Mouse (Mus musculus): Measurements from ENCODE around the gene Farp1. TPM values are rescaled to one million over a fixed set of nuclear protein-coding genes. Genes with fewer than 3 reads are reported as not detected.
A peak's percentile ranks its signal among the peaks of the same experiment; 100 is the strongest.

The Farp1 gene
- total RNA-seq, 1 experiment from 2014 or later: 0.50 TPM

DNA sequence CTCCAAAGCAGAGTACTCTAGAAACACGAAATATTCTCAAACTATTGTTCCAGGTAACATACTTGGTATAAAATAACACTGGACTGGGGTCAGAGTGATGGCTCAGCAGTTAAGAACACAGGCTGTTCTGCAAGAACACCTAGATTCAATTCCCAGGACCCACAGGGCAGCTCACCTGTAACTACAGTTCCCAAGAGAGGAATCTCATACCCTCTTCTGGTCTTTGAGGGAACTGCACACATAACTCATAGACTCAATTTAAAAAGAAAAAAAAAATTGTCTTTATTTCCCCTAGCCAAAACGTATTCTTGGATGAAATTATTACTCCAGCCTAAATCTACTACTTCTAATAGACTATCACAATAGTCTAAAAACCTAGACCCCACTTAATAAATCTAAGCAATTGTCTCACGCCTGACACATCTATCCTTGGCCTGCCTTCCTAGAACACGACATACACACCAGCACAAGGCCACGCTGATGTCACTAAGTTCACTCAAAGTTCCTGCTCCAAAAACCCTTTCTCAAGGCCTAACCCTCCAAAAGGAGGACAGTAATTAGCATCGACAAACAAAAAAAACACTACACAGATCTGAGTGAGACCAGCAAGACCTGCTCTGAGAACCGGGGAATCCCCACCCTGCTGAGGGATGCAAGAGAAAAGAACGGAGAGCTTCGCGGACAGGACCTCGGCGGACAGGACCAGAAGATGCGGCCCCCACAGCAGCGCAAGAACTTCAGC is 250.6 kb downstream of the Farp1 start:
- ATAC-seq (replicated peaks; ENCODE audit: low read depth, poor library complexity, severe bottlenecking): no peak; the same call in 1 of the 2 replicates

DNA sequence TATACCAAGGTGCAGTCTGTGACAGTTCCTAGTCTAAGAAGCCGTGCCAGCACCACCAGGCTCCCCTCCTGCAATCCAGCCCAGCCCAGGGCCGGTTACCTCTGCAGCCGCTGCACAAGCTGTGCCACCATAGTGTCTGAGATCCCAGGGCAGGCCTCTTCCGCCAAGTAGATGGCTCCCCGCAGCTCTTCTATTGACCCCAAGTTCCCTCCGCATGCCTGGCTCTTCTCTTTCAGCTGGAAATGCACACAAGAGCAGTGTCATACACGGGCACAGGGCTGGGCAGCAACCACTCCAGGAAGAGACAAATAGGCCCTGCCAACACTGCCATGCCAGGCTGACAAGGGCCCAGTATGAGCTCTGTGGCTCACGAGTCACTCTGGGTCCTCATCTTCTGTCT is 256.9 kb downstream of the Farp1 start:
- no peak for ATAC-seq (replicated peaks; ENCODE audit: low read depth, poor library complexity, severe bottlenecking)

DNA sequence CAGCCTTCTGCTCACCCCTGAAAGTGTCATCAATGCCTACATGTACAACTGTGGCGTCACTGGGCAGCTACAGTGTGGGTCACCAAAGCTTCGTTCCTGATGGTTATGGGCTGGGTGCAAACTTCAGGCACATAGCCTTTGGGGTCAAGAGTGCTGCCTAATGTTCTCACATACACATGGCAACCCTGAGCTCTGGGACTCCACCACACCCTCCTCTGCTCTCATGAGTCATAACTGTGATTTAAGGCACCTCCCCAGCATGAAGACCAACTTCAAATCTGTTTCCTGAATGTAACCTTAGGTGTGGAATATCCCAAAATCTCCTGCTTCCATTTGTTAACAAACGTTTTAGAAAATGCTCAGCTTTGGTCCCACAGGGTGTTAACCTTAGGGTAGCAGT is 257.4 kb downstream of the Farp1 start:
- ATAC-seq (replicated peaks; ENCODE audit: low read depth, poor library complexity, severe bottlenecking): no peak

DNA sequence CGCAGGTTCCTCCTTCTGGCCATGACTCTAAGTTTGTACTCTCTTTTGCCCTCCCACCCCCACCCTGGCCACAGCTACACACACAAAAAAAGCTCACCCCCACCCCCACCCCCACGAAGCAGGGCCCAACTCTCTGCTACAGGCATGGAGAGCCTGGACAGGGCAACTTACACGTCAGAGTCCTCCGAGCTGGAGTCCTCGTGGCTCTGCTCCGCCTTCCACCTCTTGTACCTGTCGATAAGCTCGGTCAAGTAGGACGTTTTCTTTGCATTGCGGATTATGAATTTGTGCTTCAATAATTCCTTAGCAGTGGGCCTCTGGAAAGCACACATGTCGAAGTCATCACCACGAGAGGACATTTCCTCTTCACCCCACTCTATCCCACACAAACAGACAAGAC is 259.5 kb downstream of the Farp1 start:
- no peak for ATAC-seq (replicated peaks; ENCODE audit: low read depth, poor library complexity, severe bottlenecking)

DNA sequence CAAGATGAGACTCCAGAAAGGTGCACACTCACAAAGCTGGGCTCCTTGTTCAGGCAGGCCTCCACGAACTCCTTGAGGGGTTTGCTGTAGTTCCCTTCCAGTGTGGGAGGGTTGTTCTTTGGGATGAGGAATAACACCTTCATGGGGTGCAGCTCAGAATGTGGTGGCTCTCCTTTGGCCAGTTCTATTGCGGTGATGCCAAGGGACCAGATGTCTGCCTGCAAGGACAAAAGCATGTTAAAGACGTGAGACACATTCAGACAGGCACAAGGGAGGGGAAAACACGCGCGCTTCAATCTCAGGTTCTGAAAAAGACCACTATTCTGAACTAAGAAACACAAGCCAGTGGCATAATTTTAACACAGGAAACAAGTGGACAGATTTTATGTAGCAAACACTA is 262.1 kb downstream of the Farp1 start:
- ATAC-seq (replicated peaks; ENCODE audit: low read depth, poor library complexity, severe bottlenecking): no peak

DNA sequence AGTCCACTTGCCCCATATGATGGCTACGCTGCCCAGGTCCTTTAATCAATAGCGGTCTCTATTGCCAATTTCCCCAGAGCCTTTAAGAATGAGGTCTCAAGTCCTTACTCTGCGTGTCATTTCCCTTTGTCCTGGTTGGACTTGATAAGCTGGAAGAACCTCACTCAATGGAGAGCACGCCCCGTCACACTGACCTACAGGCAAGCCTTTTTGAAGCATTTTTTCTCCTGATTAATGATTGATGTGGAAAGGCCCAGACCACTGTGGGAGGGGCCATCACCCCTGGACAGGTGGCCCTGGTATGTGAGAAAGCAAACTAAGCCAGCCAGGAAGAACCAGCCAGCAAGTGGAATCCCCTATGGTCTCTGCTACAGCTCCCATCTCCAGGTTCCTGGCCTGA is 263.5 kb downstream of the Farp1 start:
- no peak for ATAC-seq (replicated peaks; ENCODE audit: low read depth, poor library complexity, severe bottlenecking)

DNA sequence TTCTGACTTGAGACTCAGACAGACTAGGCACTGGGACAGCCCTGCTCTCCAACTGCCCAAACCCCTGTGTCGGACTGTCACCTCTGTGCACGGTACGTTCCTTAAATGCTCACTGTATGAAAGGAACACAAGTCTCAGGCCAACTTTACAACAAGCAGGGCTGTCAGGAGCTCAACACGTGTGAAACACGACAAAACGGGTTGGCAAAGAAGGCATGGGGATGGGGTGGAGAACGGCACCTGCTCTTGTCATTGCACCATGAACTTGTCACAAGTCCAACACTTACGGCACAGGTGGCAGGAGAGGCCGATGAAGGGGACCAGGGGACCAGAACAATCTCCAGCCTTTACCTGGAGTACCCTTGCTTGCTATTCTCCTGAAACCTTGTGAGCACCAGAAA is 264.1 kb downstream of the Farp1 start:
- ATAC-seq (replicated peaks; ENCODE audit: low read depth, poor library complexity, severe bottlenecking): no peak

DNA sequence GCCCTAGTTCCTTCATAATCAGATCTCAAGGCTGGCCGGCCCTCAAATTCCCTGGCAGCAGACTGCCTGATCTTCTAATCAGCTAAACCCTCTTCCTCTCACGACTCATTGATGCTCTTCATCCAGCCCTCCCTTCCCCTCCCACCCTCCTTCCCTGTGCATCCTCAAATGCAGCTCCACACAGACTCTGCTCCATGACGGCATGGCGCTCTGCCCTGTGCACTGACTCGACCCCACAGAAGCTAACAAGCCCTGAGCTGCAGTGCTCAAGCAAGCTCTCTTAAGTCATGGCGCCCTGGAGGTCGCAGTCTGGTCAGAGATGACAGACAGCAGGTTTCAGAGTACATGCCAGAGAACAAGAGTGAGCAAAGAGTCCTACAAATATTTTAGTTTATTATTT is 269.5 kb downstream of the Farp1 start:
- ATAC-seq (replicated peaks; ENCODE audit: low read depth, poor library complexity, severe bottlenecking): no peak

DNA sequence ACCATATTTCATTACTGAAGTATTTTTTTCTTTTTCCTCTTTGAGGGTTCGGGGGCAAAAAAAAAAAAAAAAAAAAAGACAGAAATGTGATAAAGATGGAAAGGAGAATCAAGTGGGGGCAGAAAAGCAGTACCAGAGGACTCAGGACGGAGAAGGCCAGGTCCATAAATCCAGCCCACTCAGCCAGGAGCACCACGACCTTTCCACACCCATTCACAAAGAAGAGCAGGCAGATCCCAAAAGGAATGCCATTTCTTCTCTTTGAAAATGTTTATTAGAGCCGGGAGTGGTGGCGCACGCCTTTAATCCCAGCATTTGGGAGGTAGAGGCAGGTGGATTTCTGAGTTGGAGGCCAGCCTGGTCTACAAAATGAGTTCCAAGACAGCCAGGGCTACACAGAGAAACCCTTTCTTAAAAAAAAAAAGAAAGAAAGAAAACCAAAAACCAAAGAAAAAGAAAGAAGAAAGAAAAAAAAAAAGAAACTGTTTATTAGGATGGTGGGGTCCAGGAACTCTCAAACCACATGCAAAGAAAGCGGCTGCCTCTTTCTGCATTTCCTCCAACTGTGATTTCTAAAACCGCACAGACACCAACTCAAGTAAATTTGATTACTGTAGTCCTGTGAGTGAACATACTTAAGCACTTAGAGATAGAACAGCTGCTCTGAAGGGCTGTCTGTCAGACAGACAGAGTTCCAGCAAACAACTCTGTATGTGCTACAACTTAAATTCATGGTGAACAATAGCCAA is 270.5 kb downstream of the Farp1 start:
- ATAC-seq (replicated peaks; ENCODE audit: low read depth, poor library complexity, severe bottlenecking): no peak

DNA sequence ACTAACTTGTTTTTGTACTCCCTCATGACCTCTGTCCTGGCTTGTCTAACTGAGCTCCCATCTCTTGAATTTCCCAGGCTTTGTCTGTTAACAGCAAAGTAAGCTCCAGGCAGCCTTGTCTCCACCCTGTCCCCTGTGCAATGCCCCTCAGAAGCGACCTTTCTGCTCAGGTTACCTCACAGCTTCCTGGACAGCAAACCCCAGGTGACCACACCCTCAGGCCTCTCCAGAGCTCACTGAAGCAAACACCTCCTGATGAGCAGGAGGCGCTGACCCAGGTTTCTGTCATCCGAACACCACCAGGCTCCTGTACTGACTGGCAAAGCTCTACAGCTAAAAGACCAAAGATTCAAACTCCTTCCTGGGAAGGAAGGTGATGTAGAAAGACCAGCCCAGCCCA is 274.9 kb downstream of the Farp1 start:
- no peak for ATAC-seq (replicated peaks; ENCODE audit: low read depth, poor library complexity, severe bottlenecking)

DNA sequence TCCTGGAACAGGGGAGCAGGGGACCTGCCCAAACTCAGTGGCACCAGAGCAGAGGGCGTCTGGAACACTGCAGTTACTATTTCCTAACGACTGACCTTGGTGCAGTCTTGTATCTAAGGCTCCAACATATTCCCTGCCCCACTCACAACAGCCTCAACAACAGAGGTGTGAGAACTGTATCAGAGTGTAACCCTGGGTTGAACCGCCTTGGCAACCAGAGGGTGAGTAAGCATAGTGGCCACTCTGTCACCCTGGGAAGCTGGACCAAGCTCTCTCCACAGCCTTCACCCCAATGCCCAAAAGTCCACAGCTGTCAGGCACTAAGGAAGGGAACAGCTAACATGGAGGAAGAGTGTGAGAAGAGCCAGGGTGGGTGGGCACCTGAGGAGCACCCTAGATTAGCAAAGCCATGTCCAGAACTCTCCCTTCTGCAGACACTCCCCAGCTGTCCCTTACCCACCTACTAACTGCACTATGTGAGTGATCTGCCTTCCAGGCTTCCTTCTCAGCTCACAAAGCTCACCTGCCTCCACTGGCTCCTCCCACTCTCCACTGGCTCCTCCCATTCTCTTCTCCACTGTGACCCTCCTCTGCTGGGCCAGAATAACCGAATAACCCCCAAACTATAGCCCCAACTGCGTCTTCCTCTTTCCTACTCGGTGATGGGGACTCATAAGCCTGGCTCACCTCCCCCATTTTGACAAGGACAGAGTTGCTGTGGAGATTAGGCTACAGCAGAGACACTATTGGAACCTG is 275.5 kb downstream of the Farp1 start:
- peak; percentile 42 for ATAC-seq (replicated peaks; ENCODE audit: low read depth, poor library complexity, severe bottlenecking)

DNA sequence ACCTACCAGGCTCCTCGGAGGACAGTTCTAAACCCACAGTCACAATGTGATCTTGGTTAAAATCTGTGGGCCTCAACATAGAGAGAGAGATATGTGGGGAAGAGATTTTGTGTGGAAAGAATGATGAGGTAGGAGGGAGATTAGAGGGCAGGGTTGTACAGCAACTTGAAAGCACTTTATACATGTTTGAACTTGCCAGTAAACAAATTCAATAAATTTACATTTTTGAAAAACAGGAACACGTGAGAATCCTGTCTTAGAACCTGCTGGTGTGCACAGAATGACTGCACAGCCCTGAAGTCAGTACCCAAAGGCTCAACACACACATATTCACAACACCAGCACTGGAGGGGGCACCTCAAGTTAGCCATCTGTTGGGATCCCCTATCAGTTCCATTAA is 276.1 kb downstream of the Farp1 start:
- ATAC-seq (replicated peaks; ENCODE audit: low read depth, poor library complexity, severe bottlenecking): no peak

DNA sequence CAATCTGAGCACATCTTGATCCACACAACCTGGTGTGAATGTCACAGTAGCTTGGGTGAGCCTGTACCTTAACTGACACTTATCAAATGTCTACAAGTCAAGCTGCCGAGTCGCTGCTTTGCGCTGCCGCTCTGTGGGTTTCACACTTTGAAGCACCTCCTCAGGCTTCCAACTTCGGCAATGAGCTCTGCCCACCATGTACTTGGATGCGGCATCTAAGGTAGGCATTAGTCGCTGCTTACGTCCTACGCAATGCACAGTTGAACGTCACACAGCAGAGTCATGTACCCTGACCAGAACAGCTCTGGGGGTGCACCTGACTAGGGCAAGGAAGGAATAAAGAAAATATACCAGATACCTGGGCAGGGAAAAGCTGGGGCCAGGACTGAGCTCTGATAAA is 278.3 kb downstream of the Farp1 start:
- no peak for ATAC-seq (replicated peaks; ENCODE audit: low read depth, poor library complexity, severe bottlenecking)

DNA sequence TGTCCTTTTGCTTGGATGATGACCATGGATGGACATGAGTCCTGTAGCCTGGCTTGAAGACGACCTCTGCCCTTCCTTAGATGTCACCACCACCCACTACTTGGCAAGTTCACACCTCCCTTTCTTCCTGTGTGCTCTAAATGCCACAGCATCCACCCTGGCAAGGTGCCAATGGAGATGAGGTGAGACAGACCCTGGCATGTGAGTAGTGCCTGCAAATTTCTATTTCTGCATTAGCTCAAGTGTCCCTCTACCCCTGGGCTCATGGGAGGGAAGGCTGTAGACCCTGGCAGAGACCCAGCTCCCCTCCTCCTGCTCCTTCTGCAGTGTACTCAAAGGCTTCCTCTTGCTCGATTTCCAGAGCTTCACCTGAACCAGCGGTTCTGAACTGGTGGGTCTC is 279.9 kb downstream of the Farp1 start:
- ATAC-seq (replicated peaks; ENCODE audit: low read depth, poor library complexity, severe bottlenecking): no peak

DNA sequence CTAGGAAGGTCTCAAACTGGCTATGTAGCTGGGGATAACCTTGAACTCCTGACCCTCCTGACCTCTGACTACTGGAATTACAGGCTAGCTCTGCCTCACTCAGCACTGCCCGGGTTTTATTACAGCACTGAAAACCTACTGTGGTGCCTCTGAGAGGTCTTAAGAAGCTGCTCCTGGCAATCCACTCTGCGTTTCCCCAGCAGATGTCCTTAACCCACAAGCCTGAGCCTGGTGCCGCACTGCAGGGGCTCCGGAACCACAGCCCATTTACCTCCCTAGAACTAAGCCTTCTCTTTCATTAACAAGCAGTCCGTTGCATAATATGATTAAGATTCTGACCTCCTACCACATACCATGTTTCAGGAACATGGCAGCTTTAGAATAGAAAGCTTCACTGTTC is 281.1 kb downstream of the Farp1 start:
- ATAC-seq (replicated peaks; ENCODE audit: low read depth, poor library complexity, severe bottlenecking): no peak

DNA sequence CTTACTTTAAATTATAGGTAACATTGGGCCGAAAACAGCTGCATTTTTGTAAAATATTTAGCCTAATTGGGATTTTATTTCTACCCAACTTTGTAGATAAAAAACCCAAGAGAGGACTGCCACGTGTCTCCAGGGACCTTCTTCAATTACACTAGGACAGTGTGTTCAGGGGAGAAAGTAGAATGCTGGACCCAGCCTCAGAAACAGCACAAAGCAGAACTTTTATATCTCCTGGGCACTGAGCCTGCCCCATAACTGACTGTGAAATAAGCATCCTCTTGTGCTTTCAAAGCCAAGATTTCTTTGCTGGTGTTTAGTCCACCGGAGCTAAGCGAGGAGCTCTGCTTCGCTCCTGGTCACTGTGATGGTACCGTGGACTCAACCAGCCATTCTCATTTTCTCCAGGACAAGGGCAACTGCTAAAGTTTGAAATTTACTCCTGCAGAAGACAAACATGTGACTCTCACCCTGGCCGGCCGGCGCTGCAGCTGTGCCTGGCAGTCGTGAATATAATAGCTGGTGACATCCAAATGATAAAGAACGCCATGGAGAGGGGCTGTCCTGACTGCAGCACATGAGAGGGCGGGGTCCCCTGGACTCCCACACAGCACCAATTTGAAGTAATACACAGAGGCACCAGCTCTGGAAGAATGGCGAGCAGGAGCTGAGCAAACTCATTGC is 281.8 kb downstream of the Farp1 start:
- ATAC-seq (replicated peaks; ENCODE audit: low read depth, poor library complexity, severe bottlenecking): no peak

DNA sequence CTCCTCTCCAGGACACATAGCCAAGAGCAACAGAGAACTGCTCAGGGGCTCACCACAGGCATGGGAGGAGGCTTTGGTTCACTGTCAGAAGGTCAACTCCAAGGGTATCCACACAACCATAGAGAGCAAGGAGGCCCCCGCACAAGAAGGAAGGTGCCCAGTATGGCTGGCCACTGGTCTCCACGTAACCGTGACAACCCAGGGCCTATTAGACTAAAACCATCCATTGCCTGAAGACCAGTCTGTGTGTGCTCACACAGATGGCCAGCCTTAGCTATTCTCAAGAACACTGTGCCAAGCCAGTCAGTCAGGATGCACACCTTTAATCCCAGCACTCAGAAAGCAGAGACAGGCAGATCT is 282.3 kb downstream of the Farp1 start:
- no peak for ATAC-seq (replicated peaks; ENCODE audit: low read depth, poor library complexity, severe bottlenecking)

DNA sequence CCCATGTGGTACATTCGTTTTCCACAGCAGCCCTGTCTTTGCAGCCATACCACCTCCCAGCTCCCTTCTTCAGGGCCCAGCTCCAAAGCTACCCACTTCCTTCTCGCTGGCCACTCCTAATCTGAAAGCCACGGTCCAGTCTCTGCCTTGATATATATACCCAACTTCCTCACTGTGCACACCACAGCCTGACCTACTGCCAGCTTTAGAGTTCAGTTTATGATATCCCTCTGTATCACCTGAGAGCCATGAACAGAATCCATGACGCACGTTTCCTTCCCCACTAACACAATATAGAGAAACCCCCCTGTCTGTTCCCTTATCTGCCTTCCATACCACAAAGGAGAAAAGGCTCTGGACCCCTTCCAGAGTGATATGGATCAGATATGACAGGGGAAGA is 283.4 kb downstream of the Farp1 start:
- peak; percentile 92 for ATAC-seq (replicated peaks; ENCODE audit: low read depth, poor library complexity, severe bottlenecking)

DNA sequence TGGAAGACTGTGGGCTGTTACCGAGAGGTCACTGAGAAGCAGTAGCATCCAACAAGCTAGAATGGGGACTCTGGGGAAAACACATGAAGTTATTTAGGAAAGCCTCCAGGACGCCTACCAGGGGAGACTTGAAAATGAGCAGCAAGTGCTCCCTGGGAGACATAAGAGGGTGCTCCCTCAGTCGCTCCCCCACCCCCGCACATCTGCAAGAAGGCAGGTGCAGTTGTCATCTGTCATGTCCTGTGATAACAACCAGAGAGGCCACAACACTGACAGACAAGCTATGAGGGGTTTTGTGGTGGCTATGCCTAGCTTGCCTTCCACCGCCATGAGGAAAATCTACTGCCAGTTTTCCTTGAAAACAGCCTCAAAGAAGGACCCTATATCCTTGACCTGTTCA is 287.1 kb downstream of the Farp1 start:
- ATAC-seq (replicated peaks; ENCODE audit: low read depth, poor library complexity, severe bottlenecking): no peak

DNA sequence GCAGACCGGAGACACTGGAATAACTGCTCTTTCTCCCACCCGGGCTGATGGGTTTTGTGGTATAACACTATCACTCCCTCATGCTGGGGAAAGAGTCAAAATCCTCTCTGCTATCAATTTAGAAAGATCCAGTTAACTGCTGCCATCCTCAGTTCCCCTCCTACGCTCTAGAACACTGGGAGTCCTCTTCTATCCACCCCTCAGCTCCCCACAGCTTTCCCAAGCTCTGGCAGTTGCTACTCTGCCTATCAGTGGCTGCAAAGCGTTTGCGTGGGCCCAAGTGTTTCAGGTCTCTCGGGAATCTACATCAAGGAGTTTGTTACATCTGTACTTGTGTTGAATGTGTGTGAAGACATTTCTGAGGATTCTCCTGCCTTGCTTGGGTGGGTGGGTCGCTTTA is 287.6 kb downstream of the Farp1 start:
- ATAC-seq (replicated peaks; ENCODE audit: low read depth, poor library complexity, severe bottlenecking): no peak
